Mouse (Mus musculus) CH12.LX (cell line): ENCODE data around the gene Col5a1.

ENCODE experiments used
- CTCF ChIP-seq, 2 experiments: IDR thresholded peaks in 1 of 2; conservative IDR thresholded peaks in 1 of 2; 2 replicates each; pipeline ENCODE4 v1.5.1; 2011 to 2012; ENCODE audit warnings: low read depth in 2 of 2, low read length in 2 of 2, improper control_type of control experiment in 1 of 2, inconsistent platforms in 1 of 2, mild to moderate bottlenecking in 1 of 2, moderate library complexity in 1 of 2
- E2F4 ChIP-seq: IDR thresholded peaks from 2 replicates; pipeline ENCODE4 v1.6.1; 2011; ENCODE audit warnings: low read depth, low read length, improper control_type of control experiment; ENCODE audit not compliant: insufficient replicate concordance
- EP300 ChIP-seq: IDR thresholded peaks from 2 replicates; pipeline ENCODE4 v1.6.1; 2011; ENCODE audit warnings: low read length, improper control_type of control experiment
- HCFC1 ChIP-seq: IDR thresholded peaks from 2 replicates; pipeline ENCODE4 v1.6.1; 2012; ENCODE audit warnings: low read depth, mild to moderate bottlenecking, inconsistent platforms, low read length, improper control_type of control experiment
- IRF4 ChIP-seq: IDR thresholded peaks from 2 replicates; pipeline ENCODE4 v1.6.1; 2014; ENCODE audit warnings: low read depth, mild to moderate bottlenecking, inconsistent platforms, low read length, improper control_type of control experiment
- MAFK ChIP-seq: IDR thresholded peaks from 2 replicates; pipeline ENCODE4 v1.6.1; 2011; ENCODE audit warnings: low read length, improper control_type of control experiment; ENCODE audit not compliant: insufficient replicate concordance
- MEF2A ChIP-seq: IDR thresholded peaks from 2 replicates; pipeline ENCODE4 v1.6.1; 2014; ENCODE audit warnings: low read depth, mild to moderate bottlenecking, inconsistent platforms, low read length, improper control_type of control experiment, borderline replicate concordance
- MYC ChIP-seq: IDR thresholded peaks from 2 replicates; pipeline ENCODE4 v1.6.1; 2011; ENCODE audit warnings: low read depth, mild to moderate bottlenecking, improper control_type of control experiment, low read length
- PAX5 ChIP-seq: IDR thresholded peaks from 2 replicates; pipeline ENCODE4 v1.6.1; 2012; ENCODE audit warnings: low read length, inconsistent platforms, mixed read lengths
- POLR2A ChIP-seq: IDR thresholded peaks from 2 replicates; pipeline ENCODE4 v1.6.1; 2011; ENCODE audit warnings: low read depth, mild to moderate bottlenecking, improper control_type of control experiment, low read length
- RAD21 ChIP-seq: IDR thresholded peaks from 2 replicates; pipeline ENCODE4 v1.6.1; 2011; ENCODE audit warnings: low read depth, mild to moderate bottlenecking, low read length, improper control_type of control experiment, moderate library complexity
- USF1 ChIP-seq: IDR thresholded peaks from 2 replicates; pipeline ENCODE4 v1.6.1; 2014; ENCODE audit warnings: low read depth, mild to moderate bottlenecking, inconsistent platforms, low read length, improper control_type of control experiment
- ZKSCAN1 ChIP-seq: IDR thresholded peaks from 2 replicates; pipeline ENCODE4 v1.6.1; 2012; ENCODE audit warnings: low read depth, inconsistent platforms, low read length, improper control_type of control experiment, borderline replicate concordance

- TF ChIP-seq HCFC1: no peak
- no peak for TF ChIP-seq MYC
- TF ChIP-seq RAD21: no peak
- TF ChIP-seq IRF4: no peak
- no peak for TF ChIP-seq EP300
- TF ChIP-seq CTCF (conservative IDR thresholded peaks at IDR 0.05 in 1 of 2, IDR thresholded peaks at IDR 0.05 in 1 of 2; ENCODE audit: low read depth in 2 of 2, low read length in 2 of 2): no peak
- TF ChIP-seq MEF2A: no peak
- TF ChIP-seq POLR2A: no peak
- TF ChIP-seq USF1: no peak
- TF ChIP-seq E2F4: no peak
- TF ChIP-seq PAX5: no peak
- no peak for TF ChIP-seq MAFK
- no peak for TF ChIP-seq ZKSCAN1
Observed at GRCm38 (mm10) chr2:27961190-27961589, 75.0 kb downstream of the Col5a1 start.
